Mouse (Mus musculus) layer of hippocampus, adult 9-11 months (tissue): ENCODE measurements around the gene Nps.
A peak's percentile ranks its signal among the peaks of the same experiment; 100 is the strongest.

Source experiments
- DNase-seq: peaks from one replicate; pipeline ENCODE4 v3.0.0; 2022

Nps gene

GRCm38 (mm10) chr7:135258053-135258753 is at the start of gene Nps:
Gene Nps, plus strand, starts transcription at chr7:135258703.
- peak; percentile 12 for DNase-seq

- DNase-seq = no peak
Observed at GRCm38 (mm10) chr7:135208947-135209567, 49.4 kb upstream of the Nps start.

- no peak for DNase-seq
Observed at GRCm38 (mm10) chr7:135210296-135210695, 48.2 kb upstream of the Nps start.

- DNase-seq = no peak
Observed at GRCm38 (mm10) chr7:135210831-135211230, 47.7 kb upstream of the Nps start.

GRCm38 (mm10) chr7:135212505-135212904 is 46.0 kb upstream of the Nps start:
- no peak for DNase-seq

GRCm38 (mm10) chr7:135221475-135221874 is 37.0 kb upstream of the Nps start:
- no peak for DNase-seq

GRCm38 (mm10) chr7:135226021-135226420 is 32.5 kb upstream of the Nps start:
- DNase-seq = no peak

GRCm38 (mm10) chr7:135237152-135237551 is 21.4 kb upstream of the Nps start:
- DNase-seq = no peak

- DNase-seq = no peak
Observed at GRCm38 (mm10) chr7:135239441-135239840, 19.1 kb upstream of the Nps start.

- no peak for DNase-seq
Observed at GRCm38 (mm10) chr7:135240006-135240405, 18.5 kb upstream of the Nps start.

- DNase-seq = no peak
Observed at GRCm38 (mm10) chr7:135240636-135241035, 17.9 kb upstream of the Nps start.

- no peak for DNase-seq
Observed at GRCm38 (mm10) chr7:135244171-135244880, 14.2 kb upstream of the Nps start.

GRCm38 (mm10) chr7:135246386-135246785 is 12.1 kb upstream of the Nps start:
- DNase-seq = no peak

- DNase-seq = no peak
Observed at GRCm38 (mm10) chr7:135253249-135253648, 5.3 kb upstream of the Nps start.

GRCm38 (mm10) chr7:135254423-135254822 is 4.1 kb upstream of the Nps start:
- no peak for DNase-seq

GRCm38 (mm10) chr7:135271011-135271410 is 12.5 kb downstream of the Nps start:
- DNase-seq = no peak

- no peak for DNase-seq
Observed at GRCm38 (mm10) chr7:135283212-135283611, 24.7 kb downstream of the Nps start.

GRCm38 (mm10) chr7:135289976-135290375 is 31.5 kb downstream of the Nps start:
- DNase-seq = no peak

GRCm38 (mm10) chr7:135291646-135292236 is 33.2 kb downstream of the Nps start:
- DNase-seq = peak; percentile 23

- DNase-seq = no peak
Observed at GRCm38 (mm10) chr7:135294498-135294897, 36.0 kb downstream of the Nps start.

GRCm38 (mm10) chr7:135304496-135304895 is 46.0 kb downstream of the Nps start:
- no peak for DNase-seq
